ENCODE assay signal across 18 mouse cellular contexts in the genomic region with DNA sequence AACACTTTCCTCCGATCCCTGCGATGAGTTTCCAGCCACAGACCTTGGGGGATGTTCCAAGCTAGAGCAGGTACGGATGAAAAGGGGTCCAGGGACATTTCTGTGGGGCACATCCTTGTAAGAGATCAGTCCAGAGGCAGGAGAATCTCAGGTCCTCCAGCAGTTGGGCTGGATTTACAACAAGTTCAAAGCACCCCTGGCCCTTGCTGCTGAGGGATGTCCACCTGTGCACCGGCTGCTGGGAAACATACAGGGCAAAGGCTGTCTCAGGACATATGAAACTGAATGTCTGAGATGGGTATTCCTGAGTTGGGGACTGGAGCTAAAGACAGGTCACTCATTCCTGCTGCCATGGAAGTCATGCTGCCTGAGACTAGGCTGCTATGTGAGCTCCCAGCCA. TPM values are rescaled to one million over a fixed set of nuclear protein-coding genes. Genes with fewer than 3 reads are reported as not detected.
"Had no signal": no experiment of that assay in that cellular context is flagged by ENCODE, and none has a peak within 500 bp of the region (broad histone marks: within the 10 kb centered on the region; RNA-seq: fewer than 3 reads in every experiment).

No protein-coding gene starts in this region.

- H3K27ac ChIP-seq: neural tube, embryonic 12.5 days; neural tube, embryonic 13.5 days; neural tube, embryonic 15.5 days; stomach, embryonic 15.5 days had no signal

- H3K4me3 ChIP-seq: neural tube, embryonic 12.5 days; neural tube, embryonic 13.5 days; neural tube, embryonic 15.5 days; stomach, embryonic 15.5 days had no signal

- H3K4me1 ChIP-seq: neural tube, embryonic 12.5 days; neural tube, embryonic 13.5 days; neural tube, embryonic 15.5 days; stomach, embryonic 15.5 days had no signal

- H3K9ac ChIP-seq: neural tube, embryonic 12.5 days; neural tube, embryonic 13.5 days; neural tube, embryonic 15.5 days; stomach, embryonic 15.5 days had no signal

- H3K36me3 ChIP-seq: neural tube, embryonic 12.5 days; neural tube, embryonic 13.5 days; neural tube, embryonic 15.5 days; stomach, embryonic 15.5 days had no signal

- DNase-seq: retina, postnatal 1 day; right cerebral cortex, adult 18-20 months; right cerebral cortex, postnatal 14 days; right cerebral cortex, postnatal 25 days; right cerebral cortex, postnatal 4 days; spleen, adult 18-20 months; thymus, adult 18-20 months; thymus, adult 2 months; thymus, postnatal 14 days; thymus, postnatal 25 days; thymus, postnatal 36 days; thymus, postnatal 4 days had no signal

- H3K4me2 ChIP-seq: neural tube, embryonic 12.5 days; neural tube, embryonic 13.5 days; neural tube, embryonic 15.5 days; stomach, embryonic 15.5 days had no signal

- H3K9me3 ChIP-seq: neural tube, embryonic 12.5 days; neural tube, embryonic 13.5 days; neural tube, embryonic 15.5 days; stomach, embryonic 15.5 days had no signal

- H3K27me3 ChIP-seq: neural tube, embryonic 12.5 days had no signal

RNA-seq across cellular contexts. Expression of gene Cplx1, which starts 7.2 kb away (rescaled TPM):
- total RNA-seq: neutrophil, adult 5-6 weeks had no signal
- polyA plus RNA-seq: spleen, adult 2 months had no signal
